Mouse (Mus musculus) hindbrain, embryonic 10.5 days (tissue): ENCODE data around the gene Cplx2. TPM values are rescaled to one million over a fixed set of nuclear protein-coding genes. Genes with fewer than 3 reads are reported as not detected.

ENCODE experiments used
- DNase-seq: peaks from one replicate; pipeline ENCODE4 v3.0.0-alpha.2; 2017; ENCODE audit warnings: low spot score
- H3K27ac ChIP-seq: fragments of 300-500 bp; sonication (generic); 2 replicates; pipeline ENCODE4 v1.5.1; 2016; ENCODE audit warnings: mild to moderate bottlenecking, moderate library complexity
- H3K27me3 ChIP-seq: fragments of 300-500 bp; sonication (generic); 2 replicates; pipeline ENCODE4 v1.6.1; 2016; ENCODE audit warnings: mild to moderate bottlenecking; ENCODE audit not compliant: poor library complexity, insufficient read depth, severe bottlenecking
- H3K36me3 ChIP-seq: fragments of 300-500 bp; sonication (generic); 2 replicates; pipeline ENCODE4 v1.6.1; 2016; ENCODE audit warnings: mild to moderate bottlenecking, moderate library complexity
- H3K4me1 ChIP-seq: fragments of 300-500 bp; sonication (generic); replicated peaks from 2 replicates; pipeline ENCODE4 v1.6.1; 2016; ENCODE audit warnings: mild to moderate bottlenecking
- H3K4me3 ChIP-seq: fragments of 300-500 bp; sonication (generic); 2 replicates; pipeline ENCODE4 v1.5.1; 2016; ENCODE audit warnings: mild to moderate bottlenecking, moderate library complexity
- H3K9me3 ChIP-seq: fragments of 300-500 bp; sonication (generic); 2 replicates; pipeline ENCODE4 v1.6.1; 2016; ENCODE audit warnings: mild to moderate bottlenecking, moderate library complexity
- whole genome bisulfite sequencing: fragments of 180-500 bp; shearing (Covaris S2); methylation state at CpG from one replicate; pipeline ENCODE4 v1.1.7; 2016; 5-methylcytosine and 5-hydroxymethylcytosine counted together
- polyA plus RNA-seq: library from polyadenylated mRNA; unstranded; fragments of >200 nt; fragmentation: Nextera tagmentation; extraction: Ambion mirVana; gene quantifications from 2 replicates; pipeline ENCODE4 v1.2.1, GENCODE M21; 2016

Gene Cplx2
- polyA plus RNA-seq, 1 experiment from 2014 or later, result 10.2 TPM

- no peak overlapping the region for H3K27ac ChIP-seq
- WGBS, result 71% methylated on average over 4 of the region's 4 CpGs
- DNase-seq, result no peak
Observed at GRCm38 (mm10) chr13:54397069-54397468, 25.9 kb downstream of the Cplx2 start.

GRCm38 (mm10) chr13:54400565-54401179, 29.5 kb downstream of the Cplx2 start:
- no peak for DNase-seq
- Histone ChIP-seq H3K4me1 (peaks cover 18% of the 10 kb centered on the region; the same call in 1 of the 2 replicates), H3K36me3 (no peaks in the 10 kb centered on the region), H3K4me3 (no peak overlapping the region), H3K9me3 (no peaks in the 10 kb centered on the region), H3K27ac (no peak overlapping the region), H3K27me3 (no peaks in the 10 kb centered on the region)
- WGBS, result 70% methylated on average over 7 of the region's 7 CpGs

More at GRCm38 (mm10) chr13:54397069-54397468, 25.9 kb downstream of the Cplx2 start:
- Histone ChIP-seq H3K27me3 (no peaks in the 10 kb centered on the region), H3K9me3 (no peaks in the 10 kb centered on the region), H3K4me3 (no peak overlapping the region), H3K4me1 (peaks cover 6% of the 10 kb centered on the region; the same call in 1 of the 2 replicates), H3K36me3 (no peaks in the 10 kb centered on the region)

DNA sequence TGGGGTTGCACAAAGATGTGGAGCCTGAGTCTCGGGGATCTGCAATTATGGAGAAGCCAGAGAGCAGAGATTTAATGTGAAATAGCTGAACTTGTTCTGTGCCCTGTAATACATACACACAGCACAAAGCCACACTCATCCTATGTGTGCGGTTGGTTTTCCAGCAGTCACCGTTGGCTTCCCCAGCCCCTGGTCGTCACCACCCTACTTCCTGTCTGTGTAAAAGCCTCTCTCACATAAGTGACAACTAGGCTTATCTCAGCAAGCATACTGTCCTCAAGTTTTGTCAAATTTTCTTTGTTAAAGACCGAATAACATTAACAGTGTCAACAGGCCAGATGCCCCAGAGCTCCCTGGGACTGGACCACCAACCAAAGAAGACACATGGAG, 30.0 kb downstream of the Cplx2 start:
- no peak overlapping the region for H3K27ac ChIP-seq
- 81% methylated on average over 5 of the region's 5 CpGs for WGBS
- peaks cover 18% of the 10 kb centered on the region; the same call in 1 of the 2 replicates for H3K4me1 ChIP-seq
- DNase-seq, result no peak
- no peaks in the 10 kb centered on the region for H3K36me3 ChIP-seq
- no peaks in the 10 kb centered on the region for H3K9me3 ChIP-seq
- H3K4me3 ChIP-seq, result no peak overlapping the region
- H3K27me3 ChIP-seq, result no peaks in the 10 kb centered on the region

DNA sequence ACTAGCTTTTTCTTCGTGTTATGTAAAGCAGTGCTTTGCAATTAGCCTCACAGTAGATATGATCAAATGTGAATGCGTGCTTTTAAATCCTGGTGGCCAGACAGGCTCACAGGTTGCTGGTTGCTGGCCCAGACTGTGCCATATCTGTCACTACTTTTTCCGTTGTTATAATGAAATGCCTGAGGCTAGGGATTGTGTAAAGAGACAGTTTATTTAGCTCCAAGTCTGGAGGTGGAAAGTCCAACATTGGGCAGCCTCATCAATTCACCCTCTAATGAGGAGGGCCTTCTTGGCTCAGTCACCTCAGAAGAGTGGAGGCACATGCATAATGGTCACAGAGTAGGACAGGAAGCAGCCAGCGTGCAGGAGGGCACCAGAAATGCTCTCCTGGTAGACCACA, 31.2 kb downstream of the Cplx2 start:
- Histone ChIP-seq H3K27ac (no peak overlapping the region), H3K9me3 (no peaks in the 10 kb centered on the region), H3K4me1 (peaks cover 12% of the 10 kb centered on the region; the same call in 1 of the 2 replicates), H3K27me3 (no peaks in the 10 kb centered on the region), H3K4me3 (no peak overlapping the region), H3K36me3 (no peaks in the 10 kb centered on the region)
- WGBS, result 83% methylated on average over 4 of the region's 4 CpGs
- no peak for DNase-seq

- no peak overlapping the region for H3K27ac ChIP-seq
- whole genome bisulfite sequencing, result 87% methylated on average over 17 of the region's 17 CpGs
Observed at GRCm38 (mm10) chr13:54403224-54404070, 32.3 kb downstream of the Cplx2 start.

GRCm38 (mm10) chr13:54404205-54404604, 33.1 kb downstream of the Cplx2 start:
- Histone ChIP-seq H3K27me3 (no peaks in the 10 kb centered on the region), H3K9me3 (no peaks in the 10 kb centered on the region), H3K27ac (no peak overlapping the region), H3K4me1 (peaks cover 12% of the 10 kb centered on the region; the same call in 1 of the 2 replicates), H3K4me3 (no peak overlapping the region), H3K36me3 (no peaks in the 10 kb centered on the region)
- DNase-seq, result no peak
- WGBS, result 71% methylated on average over 3 of the region's 3 CpGs

More at GRCm38 (mm10) chr13:54403224-54404070, 32.3 kb downstream of the Cplx2 start:
- Histone ChIP-seq H3K4me3 (no peak overlapping the region), H3K27me3 (no peaks in the 10 kb centered on the region), H3K36me3 (no peaks in the 10 kb centered on the region), H3K9me3 (no peaks in the 10 kb centered on the region), H3K4me1 (peaks cover 12% of the 10 kb centered on the region; the same call in 1 of the 2 replicates)
- no peak for DNase-seq

DNA sequence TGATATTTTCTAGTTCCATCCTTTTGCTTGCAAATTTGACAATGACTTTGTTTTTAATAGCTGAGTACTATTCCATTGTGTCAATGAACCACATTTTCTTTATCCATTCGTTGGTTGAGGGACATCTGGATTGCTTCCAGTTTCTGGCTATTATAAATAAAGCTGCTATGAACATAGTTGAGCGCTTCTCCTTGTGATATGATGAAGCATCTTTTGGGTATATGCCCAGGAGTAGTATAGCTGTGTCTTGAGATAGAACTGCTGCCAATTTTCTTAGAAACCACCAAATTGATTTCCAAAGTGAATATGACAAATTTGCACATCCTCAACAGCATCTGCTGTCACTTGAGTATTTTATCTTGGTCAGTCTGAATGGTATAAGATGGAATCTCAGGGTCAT, 34.7 kb downstream of the Cplx2 start:
- Histone ChIP-seq H3K27ac (no peak overlapping the region), H3K4me3 (no peak overlapping the region), H3K27me3 (0 out of 2 replicates have a peak, but pooled peaks cover 4% of the 10 kb centered on the region), H3K9me3 (no peaks in the 10 kb centered on the region), H3K36me3 (no peaks in the 10 kb centered on the region), H3K4me1 (peaks cover 12% of the 10 kb centered on the region; the same call in 1 of the 2 replicates)
- DNase-seq, result no peak
- 78% methylated on average over 2 of the region's 2 CpGs for WGBS

DNA sequence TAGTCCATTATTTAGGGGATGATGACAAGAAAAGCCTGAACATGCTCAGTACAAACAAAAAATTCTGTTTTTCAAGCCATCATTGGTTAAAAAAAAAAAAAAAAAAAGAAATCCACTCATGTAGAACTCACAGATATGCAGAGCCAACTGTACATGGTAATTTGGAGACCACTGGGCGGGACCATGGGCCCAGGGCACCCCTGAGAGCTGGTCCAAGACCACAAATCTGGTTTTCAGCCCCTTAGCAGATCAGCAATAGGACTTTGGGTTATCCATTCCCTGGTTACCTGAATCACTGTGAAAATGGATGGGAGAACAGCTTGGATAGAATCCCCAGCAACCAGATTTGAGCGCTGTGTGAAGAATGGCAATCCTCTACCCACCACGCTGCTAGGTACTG, 40.5 kb downstream of the Cplx2 start:
- no peak for DNase-seq
- no peak overlapping the region for H3K4me3 ChIP-seq
- WGBS, result 91% methylated on average over 3 of the region's 3 CpGs
- peaks cover 14% of the 10 kb centered on the region for H3K4me1 ChIP-seq
- no peak overlapping the region for H3K27ac ChIP-seq
- H3K27me3 ChIP-seq, result 0 out of 2 replicates have a peak, but pooled peaks cover 4% of the 10 kb centered on the region
- H3K9me3 ChIP-seq, result no peaks in the 10 kb centered on the region
- H3K36me3 ChIP-seq, result no peaks in the 10 kb centered on the region

- Histone ChIP-seq H3K9me3 (no peaks in the 10 kb centered on the region), H3K36me3 (no peaks in the 10 kb centered on the region), H3K4me3 (no peak overlapping the region), H3K4me1 (peaks cover 14% of the 10 kb centered on the region), H3K27ac (no peak overlapping the region), H3K27me3 (0 out of 2 replicates have a peak, but pooled peaks cover 4% of the 10 kb centered on the region)
- no peak for DNase-seq
- WGBS, result 42% methylated on average over 7 of the region's 7 CpGs
Observed at GRCm38 (mm10) chr13:54412236-54412635, 41.1 kb downstream of the Cplx2 start.

- Histone ChIP-seq H3K4me3 (no peak overlapping the region), H3K36me3 (no peaks in the 10 kb centered on the region), H3K27me3 (0 out of 2 replicates have a peak, but pooled peaks cover 4% of the 10 kb centered on the region), H3K27ac (no peak overlapping the region), H3K4me1 (peaks cover 14% of the 10 kb centered on the region), H3K9me3 (no peaks in the 10 kb centered on the region)
- 86% methylated on average over 4 of the region's 4 CpGs for WGBS
- no peak for DNase-seq
Observed at GRCm38 (mm10) chr13:54412721-54413120, 41.6 kb downstream of the Cplx2 start.

- 0 out of 2 replicates have a peak, but pooled peaks cover 4% of the 10 kb centered on the region for H3K27me3 ChIP-seq
- no peak for DNase-seq
- H3K27ac ChIP-seq, result no peak overlapping the region
- H3K36me3 ChIP-seq, result no peaks in the 10 kb centered on the region
- H3K4me1 ChIP-seq, result peaks cover 25% of the 10 kb centered on the region
- WGBS, result 91% methylated on average over 4 of the region's 4 CpGs
- no peaks in the 10 kb centered on the region for H3K9me3 ChIP-seq
- H3K4me3 ChIP-seq, result no peak overlapping the region
Observed at GRCm38 (mm10) chr13:54415059-54415458, 43.9 kb downstream of the Cplx2 start.

- peak overlapping the region; percentile 31; the same call in 1 of the 2 replicates for H3K27ac ChIP-seq
- H3K4me3 ChIP-seq, result no peak overlapping the region
- no peaks in the 10 kb centered on the region for H3K27me3 ChIP-seq
- DNase-seq, result peak; percentile 9
- peaks cover 6% of the 10 kb centered on the region for H3K9me3 ChIP-seq
- H3K36me3 ChIP-seq, result no peaks in the 10 kb centered on the region
- 73% methylated on average over 10 of the region's 10 CpGs for WGBS
- H3K4me1 ChIP-seq, result peaks cover 15% of the 10 kb centered on the region; the same call in 1 of the 2 replicates
Observed at GRCm38 (mm10) chr13:54418781-54419327, 47.7 kb downstream of the Cplx2 start.
